Mouse (Mus musculus) telencephalon, adult 2 months (tissue): ENCODE measurements around the gene Blcap.
A peak's percentile ranks its signal among the peaks of the same experiment; 100 is the strongest.
"Not testable (repeated sequence)": the region's sequence is repeated elsewhere in the genome, so short reads cannot be mapped to it uniquely, and the experiment has no call there.

Experiments
- DNase-seq: peaks from one replicate; pipeline ENCODE4 v3.0.0-alpha.2; 2011; ENCODE audit warnings: low read depth, low spot score

Blcap gene

GRCm38 (mm10) chr2:157571224-157571832 lies at the start of gene Blcap:
TSS of gene Blcap (minus strand) at chr2:157571274.
- DNase-seq, result no peak

DNA sequence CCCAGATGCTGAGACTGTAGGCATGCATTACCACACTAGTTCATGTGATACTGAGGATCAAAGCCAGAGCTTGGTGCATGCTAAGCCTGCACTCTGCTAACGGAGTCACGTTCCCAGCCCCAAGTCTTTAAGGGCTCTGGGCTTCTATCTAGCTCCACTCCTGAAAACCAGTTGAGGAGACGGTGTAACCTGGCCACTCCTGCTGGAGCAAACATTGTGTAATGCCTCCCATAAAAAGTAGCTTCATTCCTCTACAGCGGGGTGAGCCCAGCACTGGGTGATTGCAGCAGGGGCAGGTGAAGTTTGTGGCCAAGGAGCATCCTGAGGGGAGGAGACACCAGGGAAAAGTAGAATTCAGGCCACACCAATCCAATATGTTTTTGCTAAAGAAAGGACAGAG lies 47.3 kb upstream of the Blcap start:
- DNase-seq, result no peak

DNA sequence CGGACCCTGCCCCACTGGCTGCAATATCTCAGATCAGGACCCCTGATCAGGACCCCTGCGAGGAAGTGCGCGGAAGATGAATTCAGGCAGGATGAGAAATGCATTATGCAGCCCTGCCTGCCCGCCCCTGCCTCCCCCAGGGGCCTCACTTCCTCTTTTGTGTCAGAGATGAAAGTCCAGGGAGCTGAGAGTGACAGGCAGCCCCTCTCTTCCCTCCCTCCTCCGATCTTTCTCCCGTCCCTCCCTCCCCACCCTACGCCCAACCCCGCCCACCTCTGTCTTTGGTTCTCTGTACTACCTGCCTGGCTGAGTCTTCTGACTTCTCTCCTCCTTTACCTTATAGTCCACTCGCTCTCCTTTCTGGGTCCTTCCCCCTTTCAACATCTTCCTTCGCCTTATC lies 42.9 kb upstream of the Blcap start:
- no peak for DNase-seq

DNA sequence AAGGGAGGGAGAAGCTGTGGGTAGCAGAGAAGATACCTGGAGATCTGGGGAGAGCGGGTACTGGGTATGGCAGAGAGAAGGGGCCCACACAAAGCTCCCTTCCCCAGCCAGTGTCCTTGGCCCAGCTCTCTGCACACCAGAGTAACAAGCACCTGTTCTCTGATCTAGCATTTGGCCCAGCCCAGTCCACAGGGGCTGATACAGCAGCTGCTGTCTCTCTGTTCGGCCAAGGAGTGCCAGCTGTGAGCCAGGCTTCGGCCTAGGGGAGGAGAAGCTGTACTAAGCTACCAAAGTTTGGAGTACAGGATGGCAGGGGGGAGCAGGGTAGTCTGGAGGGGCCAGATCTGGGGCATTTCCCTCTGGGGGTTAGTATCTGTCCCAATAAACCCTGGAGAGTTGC lies 40.7 kb upstream of the Blcap start:
- DNase-seq, result no peak

GRCm38 (mm10) chr2:157607542-157608236 lies 36.6 kb upstream of the Blcap start:
- DNase-seq, result no peak

GRCm38 (mm10) chr2:157605025-157605675 lies 34.1 kb upstream of the Blcap start:
- DNase-seq, result no peak

DNA sequence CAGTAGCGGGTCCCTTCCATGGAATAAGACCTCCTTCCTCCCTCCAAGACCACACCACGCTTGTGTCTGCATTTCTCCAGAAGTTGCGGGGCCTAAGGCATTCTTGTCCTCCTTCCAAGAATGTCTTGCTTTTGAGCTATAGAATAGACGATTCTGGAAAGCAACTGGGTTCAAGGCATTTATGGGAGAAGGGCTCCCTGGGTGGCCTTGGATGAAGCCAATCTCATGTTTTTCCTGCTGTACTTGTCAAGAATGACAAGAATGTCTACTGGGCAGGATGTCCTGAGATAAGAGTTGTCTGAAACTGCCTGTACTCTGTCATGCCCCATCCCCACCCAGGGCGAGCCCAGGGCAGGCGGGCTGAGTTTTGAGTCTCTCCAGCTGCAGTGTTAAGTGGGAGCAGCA lies 30.4 kb upstream of the Blcap start:
- no peak for DNase-seq

DNA sequence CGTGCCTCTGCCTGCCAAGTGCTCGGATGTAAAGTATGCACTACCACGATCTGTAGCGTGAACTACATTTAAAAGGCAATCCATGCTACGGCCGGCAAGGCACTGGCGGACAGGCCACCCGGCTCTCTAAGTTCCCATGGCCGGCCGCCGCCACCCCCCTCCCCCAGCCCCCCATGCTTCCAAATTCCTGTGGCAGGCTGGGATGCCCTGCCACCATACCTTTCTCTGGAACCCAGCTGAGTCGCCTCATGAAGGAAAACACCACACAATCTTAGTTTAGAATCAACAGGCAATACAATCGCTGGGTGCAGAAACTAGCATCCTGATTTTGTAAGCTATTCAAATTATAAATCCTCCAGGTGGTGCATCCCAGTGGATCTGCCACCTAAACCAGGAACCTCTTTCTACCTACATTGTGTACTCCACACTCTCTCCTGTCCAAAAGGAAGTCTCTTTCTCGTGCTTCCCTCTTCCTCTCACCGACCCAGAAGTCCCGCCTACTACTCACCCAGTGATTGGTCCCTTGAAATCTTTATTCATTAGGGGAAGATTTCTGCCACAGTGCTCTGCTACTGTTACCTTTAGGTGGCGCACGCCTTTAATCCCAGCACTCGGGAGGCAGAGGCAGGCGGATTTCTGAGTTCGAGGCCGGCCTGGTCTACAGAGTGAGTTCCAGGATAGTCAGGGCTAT lies 25.9 kb upstream of the Blcap start:
- DNase-seq, result no peak

DNA sequence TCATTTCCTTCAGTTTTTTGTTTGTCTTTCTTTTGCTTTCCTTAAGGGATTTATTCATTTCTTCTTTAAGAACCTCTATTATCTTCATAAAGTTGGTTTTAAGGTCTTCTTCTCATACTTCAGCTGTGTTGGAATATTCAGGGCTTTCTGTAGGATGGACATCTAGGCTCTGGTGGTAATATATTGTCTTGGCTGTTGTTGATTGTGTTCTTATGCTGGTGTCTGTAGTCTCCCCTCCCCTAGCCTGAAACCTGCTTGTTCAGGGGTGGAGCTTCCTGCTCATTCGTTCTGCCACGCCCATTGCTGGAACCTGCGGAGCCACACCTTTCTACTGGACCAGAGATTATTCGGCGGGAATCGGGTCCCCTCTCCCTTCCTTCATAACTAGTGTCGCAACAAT lies 14.3 kb upstream of the Blcap start:
- DNase-seq, result not testable (repeated sequence)

DNA sequence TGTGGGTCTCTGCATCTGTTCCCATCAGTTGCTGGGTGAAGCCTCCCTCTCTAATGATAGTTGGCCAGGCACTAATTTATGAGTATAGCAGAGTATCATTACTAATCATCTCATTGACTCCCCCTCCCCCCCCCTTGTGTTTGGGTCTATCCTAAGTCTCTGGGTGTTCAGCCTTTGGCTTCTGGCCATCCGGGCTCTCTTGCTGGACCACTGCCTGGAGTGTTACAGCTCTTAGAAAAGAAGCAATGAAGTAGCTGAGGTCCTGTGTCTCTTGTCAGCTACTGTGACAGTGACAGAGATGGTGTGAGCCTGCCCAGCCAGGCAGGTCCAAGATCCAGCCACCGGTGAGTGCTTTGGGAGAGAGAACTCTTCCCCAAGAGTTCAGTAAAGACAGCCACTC lies 1.7 kb upstream of the Blcap start:
- no peak for DNase-seq

GRCm38 (mm10) chr2:157569796-157570485 lies 1.1 kb downstream of the Blcap start:
- DNase-seq, result no peak

- DNase-seq, result no peak
Measured at GRCm38 (mm10) chr2:157568881-157569280, 2.2 kb downstream of the Blcap start.

DNA sequence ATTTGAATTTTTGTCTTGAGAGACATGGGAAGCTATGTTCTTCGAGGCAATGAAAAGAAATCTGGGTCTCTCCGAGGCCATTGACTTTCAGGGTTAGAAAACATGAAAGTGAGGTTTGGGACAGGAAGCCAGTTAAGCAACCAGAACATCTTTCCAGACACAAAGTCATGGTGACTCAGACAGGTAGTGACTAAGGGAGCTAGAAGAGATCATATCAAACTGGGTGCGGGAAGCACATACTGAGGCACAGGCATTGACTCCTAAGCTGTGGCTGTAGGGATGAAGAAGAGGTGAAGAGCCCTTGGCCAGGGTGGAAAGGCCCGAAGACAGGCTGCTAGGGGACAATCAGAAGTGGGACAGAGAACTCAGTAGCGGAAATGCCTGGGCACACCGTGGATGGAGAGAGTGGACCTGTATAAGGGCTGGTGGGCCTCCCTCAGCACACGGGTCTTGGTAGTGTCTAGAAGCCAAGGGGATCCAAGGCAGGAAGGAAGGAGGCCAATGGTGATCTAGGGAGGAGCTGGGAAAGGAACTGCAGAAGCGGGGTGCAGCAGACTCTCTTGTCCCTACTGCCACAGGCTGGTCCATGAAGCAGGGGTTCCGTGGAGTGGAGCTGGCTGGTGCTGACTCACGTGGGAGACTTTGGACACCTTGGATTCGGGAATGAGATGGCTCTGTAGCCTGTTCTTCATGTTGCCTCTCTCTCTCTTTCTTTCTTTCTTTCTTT lies 3.7 kb downstream of the Blcap start:
- no peak for DNase-seq

DNA sequence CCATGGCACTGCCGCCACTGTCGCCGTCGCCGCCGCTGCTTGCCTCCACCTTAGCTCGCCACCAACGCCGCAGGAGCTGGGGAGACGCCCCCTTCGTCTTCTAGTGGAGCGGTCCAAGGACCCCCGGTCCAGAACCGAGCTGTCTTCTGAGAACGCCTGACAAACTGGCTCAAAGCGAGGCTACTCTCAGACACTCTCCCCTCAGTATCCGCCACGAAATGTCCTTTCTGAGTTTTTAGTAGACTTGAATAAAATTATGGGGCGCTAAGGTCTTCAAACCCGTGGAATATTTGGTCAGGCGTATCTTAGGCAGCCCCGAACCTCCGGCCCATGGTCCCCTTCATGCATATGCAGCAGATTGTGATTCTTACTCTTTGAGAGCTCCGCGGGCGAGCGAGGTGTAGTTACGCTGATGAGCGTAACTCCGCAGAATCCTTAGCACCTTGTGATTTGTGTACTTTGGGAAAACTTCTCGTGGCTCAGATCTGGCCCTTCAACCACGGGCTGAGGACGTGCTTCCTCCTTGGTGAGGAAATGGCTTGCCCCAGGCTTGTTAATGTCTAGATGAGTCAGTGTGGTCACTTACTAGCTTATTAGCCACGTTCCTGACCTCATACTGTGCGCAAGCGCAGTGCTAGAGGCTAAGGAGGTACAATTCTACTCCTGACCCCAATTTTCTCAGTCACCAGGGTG lies 4.7 kb downstream of the Blcap start:
- DNase-seq, result peak; percentile 86

GRCm38 (mm10) chr2:157565898-157566259 lies 5.2 kb downstream of the Blcap start:
- no peak for DNase-seq

DNA sequence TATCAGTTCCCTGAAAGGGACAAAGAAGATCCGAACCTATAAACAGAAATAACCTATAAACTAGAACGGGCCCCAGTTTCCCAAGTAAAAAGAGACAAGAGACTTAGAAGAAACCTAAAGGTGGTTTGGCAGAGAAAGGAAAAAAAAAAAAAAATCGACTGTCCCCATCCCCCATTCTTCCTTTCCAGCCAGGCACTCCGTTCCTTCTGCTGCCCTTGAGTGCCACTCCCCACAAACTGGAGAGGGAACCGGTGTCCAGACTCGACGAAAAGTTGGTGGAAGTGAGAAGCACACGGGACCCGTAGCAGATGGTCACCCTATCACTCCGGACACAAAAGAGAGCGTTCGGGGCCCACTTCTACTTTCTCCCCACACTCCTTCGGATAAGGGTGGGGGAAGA lies 5.6 kb downstream of the Blcap start:
- no peak for DNase-seq

DNA sequence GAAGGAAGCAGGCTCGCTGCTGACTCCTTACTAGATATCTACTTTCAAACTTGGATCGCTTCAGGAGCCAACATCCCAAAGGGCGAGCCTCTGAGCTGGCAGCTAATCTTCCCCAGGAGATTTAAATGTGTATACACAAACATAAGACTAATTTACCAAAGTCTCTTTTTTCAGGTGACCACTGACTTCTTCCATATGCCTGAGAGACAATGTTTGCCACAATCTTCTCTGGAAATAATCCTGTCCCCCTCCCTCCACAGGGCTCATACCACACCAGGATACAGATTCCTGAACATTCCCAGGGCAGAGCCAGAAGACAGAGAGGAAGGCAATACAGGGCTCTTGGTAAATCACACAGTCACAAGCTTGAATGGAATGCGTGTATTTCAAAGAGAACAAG lies 6.4 kb downstream of the Blcap start:
- DNase-seq, result no peak

- no peak for DNase-seq
Measured at GRCm38 (mm10) chr2:157563031-157563430, 8.0 kb downstream of the Blcap start.

DNA sequence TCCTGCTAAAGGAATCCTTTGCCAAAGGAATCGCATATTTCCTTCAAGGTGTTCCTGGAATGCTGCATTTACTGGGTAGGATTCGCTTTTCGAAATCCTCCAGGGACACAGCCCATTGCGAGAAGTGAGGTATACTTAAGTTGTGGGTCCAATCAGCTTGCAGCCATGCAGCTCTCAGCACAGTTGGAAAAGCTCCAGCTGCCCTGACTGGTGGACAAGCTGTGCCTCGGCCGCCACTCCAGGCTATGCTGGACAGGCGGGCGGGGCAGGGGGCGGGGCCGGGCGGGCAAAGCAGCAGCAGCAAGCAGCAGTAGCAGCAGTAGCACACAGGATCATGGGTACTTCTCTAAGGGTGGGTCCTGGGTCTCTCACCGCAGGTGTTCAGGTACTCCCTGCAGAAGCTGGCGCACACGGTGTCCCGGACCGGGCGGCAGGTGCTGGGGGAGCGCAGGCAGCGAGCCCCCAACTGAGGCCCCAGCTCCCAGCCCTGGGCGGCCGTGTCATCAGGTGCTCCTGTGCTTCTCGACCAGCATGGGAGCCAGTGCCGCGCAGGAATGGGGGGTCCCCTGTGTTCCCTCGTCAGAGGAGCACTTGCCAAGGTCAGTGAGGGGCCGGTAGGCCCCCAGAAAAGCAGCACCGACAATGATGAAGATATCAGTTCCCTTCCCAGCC lies 9.8 kb downstream of the Blcap start:
- DNase-seq, result peak; percentile 62

DNA sequence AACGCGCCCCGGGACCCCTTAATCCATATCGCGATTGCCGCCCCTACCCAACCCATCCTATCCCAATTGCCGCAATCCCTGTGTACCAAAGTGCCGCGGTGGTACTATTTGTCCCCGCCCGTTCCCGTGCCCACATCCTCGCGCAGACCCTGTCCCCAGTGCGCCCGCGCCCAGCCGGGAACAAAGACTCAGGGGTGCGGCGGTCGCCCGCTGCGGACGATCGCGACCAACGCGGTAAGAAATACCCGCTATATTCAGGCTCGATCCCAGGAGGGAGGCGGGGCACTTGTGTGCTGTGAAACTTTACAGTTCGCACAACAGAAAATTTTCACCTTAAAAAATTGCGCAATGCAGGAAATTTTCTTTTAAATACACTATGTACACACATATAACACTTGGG lies 10.8 kb downstream of the Blcap start:
- DNase-seq, result no peak
